Mouse (Mus musculus) left cerebral cortex, adult 8-10 months (tissue): ENCODE results near the gene Bpnt1. TPM values are rescaled to one million over a fixed set of nuclear protein-coding genes. Genes with fewer than 3 reads are reported as not detected.
"Not testable (repeated sequence)": the region's sequence is repeated elsewhere in the genome, so short reads cannot be mapped to it uniquely, and the experiment has no call there.

Experiments
- DNase-seq, 2 experiments: peaks; one replicate each; pipeline ENCODE4 v3.0.0; 2022; ENCODE audit warnings: low spot score in 2 of 2
- total RNA-seq, 4 experiments: library from RNA; stranded (reverse); gene quantifications; 2 replicates each; pipeline ENCODE4 v1.2.4; 2022

Gene Bpnt1
- total RNA-seq: 10 to 100 TPM; 66.3 to 80.0 (median 67.5) TPM

GRCm38 (mm10) chr1:185331983-185332430 lies at the start of gene Bpnt1:
Gene Bpnt1, plus strand, starts transcription at chr1:185332149.
- DNase-seq: peak; percentile 71 to 87

GRCm38 (mm10) chr1:185282846-185283245 lies 49.1 kb upstream of the Bpnt1 start:
- DNase-seq: no peak

- no peak for DNase-seq
Measured at GRCm38 (mm10) chr1:185283247-185283646, 48.7 kb upstream of the Bpnt1 start.

GRCm38 (mm10) chr1:185284740-185285139 lies 47.2 kb upstream of the Bpnt1 start:
- DNase-seq: no peak

GRCm38 (mm10) chr1:185285171-185285570 lies 46.8 kb upstream of the Bpnt1 start:
- no peak for DNase-seq

- no peak for DNase-seq
Measured at GRCm38 (mm10) chr1:185287066-185287465, 44.9 kb upstream of the Bpnt1 start.

- no peak for DNase-seq
Measured at GRCm38 (mm10) chr1:185289231-185289630, 42.7 kb upstream of the Bpnt1 start.

- no peak for DNase-seq
Measured at GRCm38 (mm10) chr1:185291336-185291735, 40.6 kb upstream of the Bpnt1 start.

GRCm38 (mm10) chr1:185292646-185293360 lies 39.1 kb upstream of the Bpnt1 start:
- DNase-seq: no peak

GRCm38 (mm10) chr1:185296850-185297249 lies 35.1 kb upstream of the Bpnt1 start:
- no peak for DNase-seq

- no peak for DNase-seq
Measured at GRCm38 (mm10) chr1:185298496-185298895, 33.5 kb upstream of the Bpnt1 start.

- DNase-seq: no peak
Measured at GRCm38 (mm10) chr1:185302816-185303215, 29.1 kb upstream of the Bpnt1 start.

- no peak for DNase-seq
Measured at GRCm38 (mm10) chr1:185306836-185307235, 25.1 kb upstream of the Bpnt1 start.

- DNase-seq: no peak
Measured at GRCm38 (mm10) chr1:185307645-185308044, 24.3 kb upstream of the Bpnt1 start.

- DNase-seq: no peak
Measured at GRCm38 (mm10) chr1:185308334-185308733, 23.6 kb upstream of the Bpnt1 start.

GRCm38 (mm10) chr1:185308908-185309307 lies 23.0 kb upstream of the Bpnt1 start:
- DNase-seq: no peak

GRCm38 (mm10) chr1:185311949-185312348 lies 20.0 kb upstream of the Bpnt1 start:
- DNase-seq: no peak

- DNase-seq: no peak
Measured at GRCm38 (mm10) chr1:185314546-185314945, 17.4 kb upstream of the Bpnt1 start.

GRCm38 (mm10) chr1:185315846-185316568 lies 15.9 kb upstream of the Bpnt1 start:
- DNase-seq: peak in 1 of 2 experiments; percentile 26

- not testable (repeated sequence) for DNase-seq
Measured at GRCm38 (mm10) chr1:185327754-185328345, 4.1 kb upstream of the Bpnt1 start.

GRCm38 (mm10) chr1:185328721-185329610 lies 3.0 kb upstream of the Bpnt1 start, which contains the start of gene Iars2:
Gene Iars2, minus strand, starts transcription at chr1:185329396.
- peak; percentile 86 to 90 for DNase-seq
